Mouse (Mus musculus) right cerebral cortex, adult 18-20 months (tissue): ENCODE data around the gene Phf12.
"Not testable (repeated sequence)": the region's sequence is repeated elsewhere in the genome, so short reads cannot be mapped to it uniquely, and the experiment has no call there.

Experiments used
- DNase-seq: peaks from one replicate; pipeline ENCODE4 v3.0.0; 2022; ENCODE audit warnings: mixed read lengths

Phf12 gene

DNA sequence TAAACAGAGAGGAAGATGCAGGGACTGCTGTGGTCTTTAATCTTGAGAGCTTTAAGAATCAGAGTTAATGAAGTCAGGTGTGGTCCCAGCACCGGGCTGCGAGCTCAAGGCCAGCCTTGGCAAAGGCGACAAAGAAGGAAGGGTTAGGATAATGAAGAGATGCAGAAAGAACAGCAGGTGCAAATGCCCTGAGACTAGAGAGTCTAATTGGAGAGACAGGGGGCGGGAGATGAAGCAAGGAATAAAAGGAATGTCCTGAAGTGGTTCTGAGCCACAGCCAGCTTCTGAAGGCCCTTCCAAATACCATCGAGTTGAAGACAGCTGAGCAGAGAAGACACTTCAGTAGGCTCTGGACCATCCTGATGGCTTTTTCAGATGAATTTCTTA lies 50.2 kb downstream of the Phf12 start:
- DNase-seq: no peak

DNA sequence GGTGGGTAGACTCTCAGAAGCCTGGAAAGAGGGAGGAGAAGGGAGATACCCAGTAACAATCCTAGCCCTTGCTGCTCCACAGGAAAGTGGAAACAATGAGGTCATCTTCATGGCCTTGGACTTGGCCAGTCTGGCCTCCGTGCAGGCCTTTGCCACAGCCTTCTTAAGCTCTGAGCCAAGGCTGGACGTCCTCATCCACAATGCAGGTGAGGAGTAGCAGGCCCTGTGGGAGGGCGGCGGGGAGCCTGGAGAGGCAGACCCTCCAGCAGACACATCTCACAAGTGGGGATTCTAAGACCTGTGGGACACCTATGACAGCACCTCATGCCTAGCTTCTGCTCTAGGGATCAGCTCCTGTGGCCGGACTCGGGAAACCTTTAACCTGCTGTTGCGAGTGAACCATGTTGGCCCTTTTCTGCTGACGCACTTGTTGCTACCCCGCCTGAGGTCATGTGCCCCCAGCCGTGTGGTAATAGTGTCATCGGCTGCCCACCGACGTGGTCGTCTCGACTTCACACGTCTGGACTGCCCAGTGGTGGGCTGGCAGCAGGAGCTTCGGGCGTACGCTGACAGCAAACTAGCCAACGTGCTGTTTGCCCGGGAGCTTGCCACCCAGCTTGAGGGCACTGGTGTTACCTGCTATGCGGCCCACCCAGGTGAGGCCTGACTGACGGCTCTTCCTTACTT lies 51.5 kb downstream of the Phf12 start:
- DNase-seq: no peak

DNA sequence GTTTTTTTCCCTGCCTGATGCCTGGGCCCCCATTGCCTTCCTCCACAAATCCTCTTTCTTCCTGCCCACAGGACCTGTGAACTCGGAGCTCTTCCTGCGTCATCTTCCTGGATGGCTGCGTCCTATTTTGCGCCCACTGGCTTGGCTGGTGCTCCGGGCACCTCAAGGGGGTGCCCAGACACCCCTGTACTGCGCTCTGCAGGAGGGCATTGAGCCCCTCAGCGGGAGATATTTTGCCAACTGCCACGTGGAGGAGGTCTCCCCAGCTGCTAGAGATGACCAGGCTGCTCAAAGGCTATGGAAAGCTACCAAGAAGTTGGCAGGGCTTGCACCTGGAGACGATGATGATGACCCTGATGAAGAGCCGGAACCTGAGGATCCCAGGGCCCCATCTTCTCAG lies 54.2 kb downstream of the Phf12 start:
- no peak for DNase-seq

- DNase-seq: peak; percentile 39
Observed at GRCm38 (mm10) chr11:78037831-78038752, 55.5 kb downstream of the Phf12 start, which contains the start of gene Flot2. Gene Flot2 (plus strand): TSS chr11:78037931.

GRCm38 (mm10) chr11:78040878-78041277 lies 58.3 kb downstream of the Phf12 start:
- no peak for DNase-seq

DNA sequence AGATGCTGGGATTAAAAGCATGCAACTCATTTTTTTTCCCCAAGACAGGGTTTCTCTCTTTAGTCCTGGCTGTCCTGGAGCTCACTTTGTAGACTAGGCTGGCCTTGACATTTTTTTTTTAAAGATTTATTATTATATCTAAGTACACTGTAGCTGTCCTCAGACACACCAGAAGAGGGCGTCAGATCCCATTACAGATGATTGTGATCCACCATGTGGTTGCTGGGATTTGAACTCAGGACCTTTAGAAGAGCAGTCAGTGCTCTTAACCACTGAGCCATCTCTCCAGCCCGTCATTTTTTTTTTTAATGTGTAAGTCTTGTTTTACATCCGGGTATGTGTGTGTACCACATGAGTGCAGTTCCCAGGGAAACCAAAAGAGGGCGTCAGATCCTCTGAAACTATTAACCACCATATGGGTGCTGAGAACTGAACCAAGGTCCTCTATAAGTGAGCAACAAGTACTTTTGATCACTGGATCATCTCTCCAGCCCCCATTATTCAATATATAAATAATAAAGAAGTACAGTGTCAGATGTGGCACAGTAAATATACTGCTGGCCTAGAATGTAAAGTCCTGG lies 59.8 kb downstream of the Phf12 start:
- DNase-seq: not testable (repeated sequence)

- peak; percentile 45 for DNase-seq
Observed at GRCm38 (mm10) chr11:78044758-78045251, 62.3 kb downstream of the Phf12 start.

DNA sequence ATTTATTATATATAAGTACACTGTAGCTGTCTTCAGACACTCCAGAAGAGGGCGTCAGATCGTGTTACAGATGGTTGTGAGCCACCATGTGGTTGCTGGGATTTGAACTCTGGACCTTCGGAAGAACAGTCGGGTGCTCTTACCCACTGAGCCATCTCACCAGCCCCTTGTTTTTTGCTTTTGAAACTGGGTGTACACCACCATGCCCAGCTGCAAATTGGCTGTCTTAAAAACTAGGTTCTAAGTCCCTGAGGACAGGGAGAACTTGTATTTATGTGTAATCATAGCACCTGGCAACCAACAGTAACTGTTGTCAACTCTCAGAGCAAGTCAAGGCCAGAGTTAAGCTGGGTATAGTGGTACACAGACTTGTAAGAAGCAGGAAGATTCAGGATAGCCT lies 66.1 kb downstream of the Phf12 start:
- DNase-seq: not testable (repeated sequence)

GRCm38 (mm10) chr11:78053078-78053477 lies 70.5 kb downstream of the Phf12 start:
- DNase-seq: no peak

- DNase-seq: no peak
Observed at GRCm38 (mm10) chr11:78056946-78057345, 74.4 kb downstream of the Phf12 start.

DNA sequence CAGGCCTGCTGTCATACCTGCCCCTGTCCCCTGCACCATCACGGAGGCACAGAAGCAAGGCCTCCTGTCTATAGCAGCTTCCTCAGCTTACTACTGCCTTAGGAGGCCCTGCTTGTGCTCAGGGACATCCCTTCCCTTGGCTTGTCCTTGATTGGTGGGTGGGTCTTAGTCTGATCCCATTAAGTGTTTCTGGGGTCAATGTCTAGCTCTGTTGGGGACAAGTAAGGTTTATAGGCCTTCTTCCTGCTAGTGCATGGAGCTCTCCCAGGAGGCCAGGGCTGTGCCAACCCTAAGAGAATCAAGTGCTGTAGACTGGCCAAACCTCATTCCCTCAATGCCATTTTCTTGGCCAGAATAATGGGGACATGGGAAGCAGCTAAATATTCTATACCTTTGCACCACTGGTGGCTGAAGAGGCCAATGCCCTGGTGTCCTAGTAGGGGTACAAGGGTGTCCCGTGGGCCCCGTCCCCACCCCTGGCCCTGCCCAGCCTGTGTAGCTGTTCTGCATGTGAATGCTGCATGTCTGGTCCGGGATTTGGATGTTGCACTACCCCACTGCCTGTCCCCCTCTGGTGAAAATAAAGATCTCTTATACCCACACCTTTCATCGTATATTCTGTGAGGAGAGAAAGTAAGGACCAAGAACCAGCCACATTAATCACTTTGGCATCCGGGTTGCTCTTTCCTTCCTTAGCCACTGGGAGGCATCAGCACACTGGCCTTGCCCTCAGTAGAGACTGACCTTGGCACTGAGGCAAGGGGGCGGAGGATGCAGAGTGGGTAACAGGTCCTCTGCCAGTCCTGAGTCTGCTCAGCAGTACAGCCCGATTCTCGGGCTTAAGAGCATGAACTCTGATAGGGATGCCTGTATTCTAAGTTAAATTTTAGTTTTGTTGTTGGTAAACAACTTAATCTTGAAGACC lies 77.5 kb downstream of the Phf12 start:
- peak; percentile 53 for DNase-seq

- no peak for DNase-seq
Observed at GRCm38 (mm10) chr11:78062563-78062962, 80.0 kb downstream of the Phf12 start.

DNA sequence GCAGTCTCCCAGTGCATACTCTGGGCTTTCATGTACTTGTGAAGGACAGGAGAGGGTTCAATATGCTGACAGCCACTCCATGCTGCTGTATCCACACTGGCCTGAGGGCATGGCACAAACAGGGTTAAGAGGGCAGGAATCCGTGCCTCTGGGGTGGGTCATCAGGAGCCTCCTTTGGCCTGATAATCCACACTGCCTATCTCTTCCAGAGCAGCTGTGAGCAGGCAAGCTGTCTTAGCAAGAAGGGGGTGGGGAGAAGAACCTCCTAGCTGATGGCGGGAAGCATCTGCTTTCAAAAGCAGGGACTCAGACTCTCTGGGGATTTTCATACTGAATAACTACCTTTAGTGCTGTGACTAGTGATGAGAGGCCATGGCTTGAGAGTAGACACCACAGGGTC lies 83.4 kb downstream of the Phf12 start:
- no peak for DNase-seq

DNA sequence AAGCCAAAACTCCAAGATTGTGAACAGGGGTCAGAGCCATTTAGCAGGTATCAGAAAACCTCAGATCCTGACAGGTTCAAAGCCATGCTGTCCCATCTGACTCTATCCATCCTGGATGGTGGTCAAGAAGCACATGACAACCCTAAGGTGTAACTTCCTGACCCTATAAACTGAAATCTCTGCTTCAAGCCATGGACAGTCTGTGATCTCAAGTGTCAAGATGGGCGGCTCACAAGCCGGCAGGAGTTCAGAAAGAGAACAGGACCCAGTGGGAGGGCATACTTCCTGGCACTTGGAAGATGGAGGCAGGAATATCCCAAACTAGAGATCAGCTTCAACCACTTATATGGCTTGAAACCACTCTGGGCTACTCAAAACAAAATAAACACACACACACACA lies 84.1 kb downstream of the Phf12 start:
- DNase-seq: no peak

DNA sequence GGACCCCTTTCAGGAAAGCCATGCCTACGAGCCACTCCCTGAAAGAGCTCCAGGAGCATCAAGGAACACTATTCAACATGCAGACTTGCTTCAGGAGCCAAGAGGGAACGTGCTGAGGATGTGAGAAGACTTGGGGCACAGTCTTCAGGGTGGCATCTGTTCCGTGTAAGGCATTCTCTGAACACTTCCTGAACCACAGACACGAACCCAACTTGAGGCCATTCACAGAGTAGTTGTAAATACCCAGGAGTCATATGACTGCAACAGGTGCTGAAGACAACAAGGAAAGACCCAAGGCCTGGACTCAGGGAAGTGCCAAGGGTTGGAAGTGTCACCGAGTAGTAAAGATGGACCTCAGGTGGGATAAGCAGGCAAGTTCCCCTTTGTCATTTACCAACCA lies 85.0 kb downstream of the Phf12 start:
- DNase-seq: no peak

- no peak for DNase-seq
Observed at GRCm38 (mm10) chr11:78069130-78069529, 86.6 kb downstream of the Phf12 start.

DNA sequence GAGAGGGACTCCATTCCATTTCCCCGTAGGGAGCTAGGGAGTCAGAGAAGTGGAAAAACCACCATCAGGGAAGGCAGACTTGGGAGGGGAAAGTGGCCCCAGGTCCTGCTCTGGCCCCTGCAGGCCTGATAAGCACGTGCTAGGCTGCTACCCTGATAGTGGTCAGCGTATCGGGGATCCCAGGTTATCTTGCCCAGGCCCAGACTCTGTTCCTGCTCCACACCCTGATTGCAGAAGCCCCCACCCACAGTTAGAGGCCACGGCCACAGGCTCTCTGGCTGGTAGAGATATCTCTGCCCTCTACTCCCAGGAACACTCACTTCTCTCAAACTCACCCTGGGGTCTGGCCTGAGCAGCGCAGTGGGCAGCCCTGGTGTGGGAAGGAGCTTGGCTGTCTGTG lies 87.1 kb downstream of the Phf12 start:
- DNase-seq: no peak

GRCm38 (mm10) chr11:78071938-78072337 lies 89.4 kb downstream of the Phf12 start:
- DNase-seq: no peak

- DNase-seq: no peak
Observed at GRCm38 (mm10) chr11:78072425-78073130, 90.0 kb downstream of the Phf12 start.

- no peak for DNase-seq
Observed at GRCm38 (mm10) chr11:78073577-78074276, 91.2 kb downstream of the Phf12 start.

- no peak for DNase-seq
Observed at GRCm38 (mm10) chr11:78074277-78074652, 91.7 kb downstream of the Phf12 start.
